Mouse (Mus musculus) intestine, embryonic 16.5 days (tissue): ENCODE data around the gene Lgals4. TPM values are rescaled to one million over a fixed set of nuclear protein-coding genes. Genes with fewer than 3 reads are reported as not detected.

Experiments used
- ATAC-seq: fragments of 200-750 bp; cut with Nextera tagmentation; 2 replicates; pipeline ENCODE4 v1.8.0; 2017; ENCODE audit warnings: moderate TSS enrichment, moderate library complexity
- H3K27ac ChIP-seq: fragments of 300-500 bp; sonication (generic); 2 replicates; pipeline ENCODE4 v1.5.1; 2014; ENCODE audit warnings: mild to moderate bottlenecking, low read length
- H3K27me3 ChIP-seq: fragments of 300-500 bp; sonication (generic); replicated peaks from 2 replicates; pipeline ENCODE4 v1.6.1; 2014; ENCODE audit warnings: low read length, control low read depth, mixed read lengths; ENCODE audit not compliant: control insufficient read depth, insufficient read depth
- H3K36me3 ChIP-seq: fragments of 300-500 bp; sonication (generic); 2 replicates; pipeline ENCODE4 v1.6.1; 2014; ENCODE audit warnings: low read length, control low read depth; ENCODE audit not compliant: control insufficient read depth, insufficient read depth
- H3K4me1 ChIP-seq: fragments of 300-500 bp; sonication (generic); 2 replicates; pipeline ENCODE4 v1.6.1; 2014; ENCODE audit warnings: low read length, control low read depth, mixed read lengths; ENCODE audit not compliant: control insufficient read depth, insufficient read depth
- H3K4me2 ChIP-seq: fragments of 300-500 bp; sonication (generic); 2 replicates; pipeline ENCODE4 v1.6.1; 2014; ENCODE audit warnings: low read depth, low read length, control low read depth
- H3K4me3 ChIP-seq: fragments of 300-500 bp; sonication (generic); 2 replicates; pipeline ENCODE4 v1.5.1; 2014; ENCODE audit warnings: mild to moderate bottlenecking, low read length
- H3K9ac ChIP-seq: fragments of 300-500 bp; sonication (generic); 2 replicates; pipeline ENCODE4 v1.6.1; 2014; ENCODE audit warnings: low read depth, low read length
- H3K9me3 ChIP-seq: fragments of 300-500 bp; sonication (generic); 2 replicates; pipeline ENCODE4 v1.6.1; 2016; ENCODE audit warnings: low read length, control low read depth; ENCODE audit not compliant: control insufficient read depth
- WGBS: fragments of 180-500 bp; shearing (Covaris S2); extraction: QIAGEN DNeasy Blood & Tissue Kit; methylation state at CpG from one replicate; pipeline ENCODE4 v1.1.7; 2014; 5-methylcytosine and 5-hydroxymethylcytosine counted together
- polyA plus RNA-seq: library from polyadenylated mRNA; unstranded; fragments of >200 nt; fragmentation: Nextera tagmentation; extraction: Ambion mirVana; gene quantifications from 2 replicates; pipeline ENCODE4 v1.2.1, GENCODE M21; 2015

Lgals4 gene
- 2,407 and 2,590 TPM in 2 replicates for polyA plus RNA-seq

DNA sequence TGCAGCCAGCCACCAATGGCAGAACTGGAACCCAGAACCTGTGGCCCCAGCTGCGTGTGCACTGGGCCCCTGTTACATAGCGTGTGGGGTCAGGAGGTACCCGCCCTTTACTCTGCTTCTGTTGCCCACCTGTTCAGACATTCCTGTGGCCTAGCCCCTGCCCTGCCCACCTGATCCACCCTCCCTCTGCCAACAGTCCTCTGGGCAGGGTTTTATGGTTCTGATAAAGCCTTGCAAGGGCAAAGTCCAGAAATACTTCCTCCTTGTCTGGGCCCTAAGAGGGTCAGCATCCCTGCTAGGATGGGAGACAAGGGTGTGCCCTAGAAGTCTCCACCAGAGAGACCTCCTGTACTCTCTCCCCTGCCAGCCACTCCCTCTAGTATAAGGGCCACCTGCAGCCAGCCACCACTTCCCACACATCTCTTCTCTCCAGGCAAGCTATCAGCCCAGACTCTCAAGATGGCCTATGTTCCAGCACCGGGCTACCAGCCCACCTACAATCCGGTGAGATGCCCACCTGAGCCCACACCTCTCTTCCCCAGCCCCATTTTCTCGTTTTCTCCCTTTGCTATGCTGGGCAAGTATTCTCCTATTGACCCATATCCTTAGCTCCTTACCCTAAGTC, at the start of gene Lgals4:
Gene Lgals4 (plus strand): TSS at position 132 of the 625 bp plus-strand sequence.
- peak within 1 kb of the TSS; percentile 60; the same call in 1 of the 2 replicates for H3K4me2 ChIP-seq
- peaks cover 12% of the 10 kb centered on the region for H3K36me3 ChIP-seq
- ATAC-seq: peak; percentile 84
- H3K4me1 ChIP-seq: peaks cover 9% of the 10 kb centered on the region
- 64% methylated on average over 6 of the region's 6 CpGs for WGBS
- H3K9ac ChIP-seq: peak within 1 kb of the TSS; percentile 74
- H3K9me3 ChIP-seq: no peaks in the 10 kb centered on the region
- H3K27me3 ChIP-seq: no peaks in the 10 kb centered on the region
- peak within 1 kb of the TSS; percentile 96 for H3K27ac ChIP-seq
- peak within 1 kb of the TSS; percentile 49 for H3K4me3 ChIP-seq

GRCm38 (mm10) chr7:28785161-28785560, 48.5 kb upstream of the Lgals4 start:
- H3K4me2 ChIP-seq: no peak overlapping the region
- H3K36me3 ChIP-seq: peaks cover 5% of the 10 kb centered on the region; the same call in 1 of the 2 replicates
- no peak overlapping the region for H3K4me3 ChIP-seq
- 73% methylated on average over 5 of the region's 5 CpGs for WGBS
- no peak overlapping the region for H3K27ac ChIP-seq
- peaks cover 10% of the 10 kb centered on the region for H3K4me1 ChIP-seq
- no peaks in the 10 kb centered on the region for H3K9me3 ChIP-seq
- H3K27me3 ChIP-seq: no peaks in the 10 kb centered on the region
- ATAC-seq: no peak
- no peak overlapping the region for H3K9ac ChIP-seq

DNA sequence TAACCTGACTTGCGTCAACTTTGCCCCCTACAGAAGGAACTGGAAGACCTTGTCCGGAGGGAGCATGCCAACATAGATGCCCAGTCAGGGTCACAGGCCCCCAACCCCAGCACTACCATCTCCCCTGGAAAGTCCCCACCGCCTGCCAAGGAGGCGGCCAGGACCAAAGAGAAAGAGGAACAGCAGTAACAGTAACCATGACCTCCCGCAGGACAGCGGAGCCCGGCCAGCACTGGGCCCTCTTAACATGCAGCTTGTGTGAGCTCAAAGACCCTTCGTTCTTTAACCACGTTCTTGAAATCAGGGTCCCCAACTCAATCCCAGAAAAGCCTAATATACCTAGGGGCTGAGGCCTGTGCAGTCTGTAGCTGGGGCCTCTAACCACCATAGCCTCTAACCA, 45.8 kb upstream of the Lgals4 start:
- H3K36me3 ChIP-seq: peaks cover 5% of the 10 kb centered on the region; the same call in 1 of the 2 replicates
- H3K9ac ChIP-seq: no peak overlapping the region
- WGBS: 90% methylated on average over 9 of the region's 9 CpGs
- no peaks in the 10 kb centered on the region for H3K27me3 ChIP-seq
- peaks cover 21% of the 10 kb centered on the region for H3K4me1 ChIP-seq
- H3K4me3 ChIP-seq: no peak overlapping the region
- ATAC-seq: no peak
- no peaks in the 10 kb centered on the region for H3K9me3 ChIP-seq
- no peak overlapping the region for H3K4me2 ChIP-seq
- no peak overlapping the region for H3K27ac ChIP-seq

- Histone ChIP-seq H3K27ac (peak within 1 kb of the TSS; percentile 57; the same call in 1 of the 2 replicates), H3K4me3 (no peak within 1 kb of the TSS), H3K9me3 (no peaks in the 10 kb centered on the region), H3K9ac (peak within 1 kb of the TSS; percentile 40; the same call in 1 of the 2 replicates), H3K27me3 (no peaks in the 10 kb centered on the region), H3K36me3 (peaks cover 2% of the 10 kb centered on the region; the same call in 1 of the 2 replicates), H3K4me2 (no peak within 1 kb of the TSS), H3K4me1 (peaks cover 21% of the 10 kb centered on the region)
- WGBS: 60% methylated on average over 5 of the region's 5 CpGs
- ATAC-seq: no peak
Measured at GRCm38 (mm10) chr7:28788307-28789195, 45.1 kb upstream of the Lgals4 start, which contains the start of gene Rinl. TSS of gene Rinl (plus strand) at chr7:28788969.

- Histone ChIP-seq H3K36me3 (no peaks in the 10 kb centered on the region), H3K9me3 (no peaks in the 10 kb centered on the region), H3K9ac (peak overlapping the region; percentile 40; the same call in 1 of the 2 replicates), H3K4me1 (peaks cover 21% of the 10 kb centered on the region), H3K4me3 (no peak overlapping the region), H3K27ac (peak overlapping the region; percentile 14; the same call in 1 of the 2 replicates), H3K4me2 (no peak overlapping the region), H3K27me3 (no peaks in the 10 kb centered on the region)
- WGBS: 44% methylated on average over 3 of the region's 3 CpGs
- no peak for ATAC-seq
Measured at GRCm38 (mm10) chr7:28789235-28789634, 44.4 kb upstream of the Lgals4 start.

DNA sequence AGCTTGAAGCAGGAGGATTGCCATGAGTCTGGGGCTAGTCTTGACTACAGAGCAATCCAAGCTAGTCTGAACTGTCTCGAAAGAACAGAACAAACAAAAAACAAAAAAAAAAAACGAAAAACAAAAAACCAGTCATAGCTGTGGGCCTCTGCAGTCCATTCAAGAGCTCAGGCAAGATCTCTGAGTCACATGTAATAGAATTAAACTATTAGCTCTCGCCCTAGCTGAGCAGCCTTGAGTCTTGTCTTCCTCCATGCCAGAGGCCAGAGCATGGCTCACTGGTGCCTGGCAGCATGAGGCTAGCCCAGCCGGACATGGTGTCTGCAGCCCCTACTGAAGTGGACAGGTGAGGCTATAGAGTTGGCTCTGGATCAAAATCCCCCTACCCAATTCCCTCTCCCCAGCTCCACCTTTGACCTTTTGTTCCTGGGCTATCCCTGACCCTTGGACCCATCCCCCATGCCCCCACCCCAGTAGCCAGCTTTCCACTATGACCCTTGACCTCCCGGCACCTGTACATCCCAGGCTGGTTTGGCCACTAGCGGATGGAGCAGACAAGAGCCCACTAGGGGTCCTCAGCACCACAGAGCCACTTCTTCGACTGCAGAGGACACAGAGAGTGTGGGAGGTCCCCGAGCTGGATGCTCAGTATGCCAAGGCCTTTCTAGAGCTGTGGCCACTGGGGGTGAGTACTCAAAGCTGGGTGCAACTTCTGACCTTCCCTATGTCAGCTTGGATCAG, 43.4 kb upstream of the Lgals4 start:
- 0 out of 2 replicates have a peak, but pooled peaks have one; percentile 25 for ATAC-seq
- Histone ChIP-seq H3K27me3 (no peaks in the 10 kb centered on the region), H3K4me2 (no peak overlapping the region), H3K36me3 (no peaks in the 10 kb centered on the region), H3K9ac (no peak overlapping the region), H3K4me1 (peaks cover 21% of the 10 kb centered on the region), H3K9me3 (no peaks in the 10 kb centered on the region), H3K4me3 (no peak overlapping the region), H3K27ac (0 out of 2 replicates have a peak overlapping the region, but pooled peaks have one; percentile 57)
- WGBS: 57% methylated on average over 8 of the region's 8 CpGs

GRCm38 (mm10) chr7:28791706-28792105, 41.9 kb upstream of the Lgals4 start:
- 0 out of 2 replicates have a peak, but pooled peaks have one; percentile 17 for ATAC-seq
- H3K9ac ChIP-seq: no peak overlapping the region
- no peaks in the 10 kb centered on the region for H3K9me3 ChIP-seq
- H3K36me3 ChIP-seq: no peaks in the 10 kb centered on the region
- peaks cover 25% of the 10 kb centered on the region for H3K4me1 ChIP-seq
- no peak overlapping the region for H3K27ac ChIP-seq
- H3K27me3 ChIP-seq: no peaks in the 10 kb centered on the region
- H3K4me2 ChIP-seq: no peak overlapping the region
- H3K4me3 ChIP-seq: no peak overlapping the region

DNA sequence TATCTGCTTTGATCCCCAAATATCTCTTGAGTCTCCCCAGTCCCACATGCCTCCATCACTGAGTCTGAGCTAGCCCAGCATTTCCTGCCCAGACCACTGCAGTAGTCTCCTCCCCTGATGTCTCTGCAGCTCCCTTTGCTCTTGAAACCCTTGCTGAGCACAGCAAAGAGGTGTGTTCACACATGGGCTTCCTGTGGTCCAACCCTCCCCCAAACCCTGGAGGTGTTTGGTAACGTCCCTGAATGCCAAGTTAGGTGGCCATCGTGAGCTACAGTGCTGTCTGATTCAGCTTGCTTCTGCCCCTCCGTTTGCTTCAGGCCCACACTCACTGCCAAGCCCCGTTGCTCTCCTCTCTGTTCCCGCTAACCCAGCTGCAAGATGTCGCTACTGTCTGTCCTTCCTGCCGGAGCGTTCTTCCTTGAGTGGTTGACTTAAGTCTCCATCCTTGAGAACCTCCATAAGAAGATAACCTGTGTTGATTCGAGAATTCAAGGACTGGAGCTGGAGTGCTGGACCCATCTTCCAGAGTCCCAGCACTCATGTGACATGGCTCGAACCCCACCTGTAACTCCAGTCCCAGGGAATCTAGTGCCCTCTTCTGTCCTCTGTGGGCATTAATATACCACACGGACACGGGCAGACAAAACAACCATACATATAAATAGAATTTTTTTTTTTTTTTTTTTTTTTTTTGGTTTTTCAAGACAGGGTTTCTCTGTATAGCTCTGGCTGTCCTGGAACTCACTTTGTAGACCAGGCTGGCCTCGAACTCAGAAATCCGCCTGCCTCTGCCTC, 41.1 kb upstream of the Lgals4 start:
- Histone ChIP-seq H3K9ac (no peak overlapping the region), H3K4me2 (no peak overlapping the region), H3K4me1 (peaks cover 29% of the 10 kb centered on the region), H3K27me3 (no peaks in the 10 kb centered on the region), H3K9me3 (no peaks in the 10 kb centered on the region), H3K36me3 (no peaks in the 10 kb centered on the region), H3K4me3 (no peak overlapping the region), H3K27ac (no peak overlapping the region)
- WGBS: 72% methylated on average over 12 of the region's 14 CpGs
- no peak for ATAC-seq
